Mouse (Mus musculus): Measurements from ENCODE around the gene Rpl31.

Rpl31 gene

GRCm38 (mm10) chr1:39367601-39368266 is at the start of gene Rpl31:
Rpl31 (plus strand) TSS chr1:39367842.
- DNase-seq, result peak; percentile 97

GRCm38 (mm10) chr1:39317935-39318334 is 49.7 kb upstream of the Rpl31 start:
- DNase-seq, result peak in 1 of 2 experiments; percentile 25

- DNase-seq, result no peak
These were observed 48.8 kb upstream of the Rpl31 start for GRCm38 (mm10) chr1:39318870-39319269.

GRCm38 (mm10) chr1:39321954-39322353 is 45.7 kb upstream of the Rpl31 start:
- no peak for DNase-seq

GRCm38 (mm10) chr1:39325228-39325627 is 42.4 kb upstream of the Rpl31 start:
- no peak for DNase-seq

- no peak for DNase-seq
These were observed 40.1 kb upstream of the Rpl31 start for GRCm38 (mm10) chr1:39327546-39327945.

- peak; percentile 58 to 65 for DNase-seq
These were observed 36.6 kb upstream of the Rpl31 start for GRCm38 (mm10) chr1:39330857-39331594.

GRCm38 (mm10) chr1:39332456-39332855 is 35.2 kb upstream of the Rpl31 start:
- no peak for DNase-seq

- no peak for DNase-seq
These were observed 32.0 kb upstream of the Rpl31 start for GRCm38 (mm10) chr1:39335561-39336196.

GRCm38 (mm10) chr1:39336788-39337187 is 30.9 kb upstream of the Rpl31 start:
- peak; percentile 24 to 46 for DNase-seq

GRCm38 (mm10) chr1:39338831-39339230 is 28.8 kb upstream of the Rpl31 start:
- no peak for DNase-seq

GRCm38 (mm10) chr1:39339455-39339854 is 28.2 kb upstream of the Rpl31 start:
- no peak for DNase-seq

GRCm38 (mm10) chr1:39340156-39340555 is 27.5 kb upstream of the Rpl31 start:
- no peak for DNase-seq

- peak; percentile 81 to 84 for DNase-seq
These were observed 27.0 kb upstream of the Rpl31 start for GRCm38 (mm10) chr1:39340647-39341046.

- no peak for DNase-seq
These were observed 25.8 kb upstream of the Rpl31 start for GRCm38 (mm10) chr1:39341807-39342206.

- no peak for DNase-seq
These were observed 24.4 kb upstream of the Rpl31 start for GRCm38 (mm10) chr1:39343242-39343641.

GRCm38 (mm10) chr1:39344981-39345600 is 22.6 kb upstream of the Rpl31 start:
- DNase-seq, result no peak

GRCm38 (mm10) chr1:39349001-39349400 is 18.6 kb upstream of the Rpl31 start:
- DNase-seq, result peak; percentile 79 to 83

GRCm38 (mm10) chr1:39349427-39349826 is 18.2 kb upstream of the Rpl31 start:
- no peak for DNase-seq

- peak in 1 of 2 experiments; percentile 35 for DNase-seq
These were observed 5.7 kb upstream of the Rpl31 start for GRCm38 (mm10) chr1:39361754-39362514.

- no peak for DNase-seq
These were observed 5.1 kb upstream of the Rpl31 start for GRCm38 (mm10) chr1:39362515-39362893.

GRCm38 (mm10) chr1:39365562-39365961 is 2.1 kb upstream of the Rpl31 start:
- no peak for DNase-seq

GRCm38 (mm10) chr1:39367045-39367444 is 597 bp upstream of the Rpl31 start:
- DNase-seq, result no peak

Data from cerebellum, postnatal 14 days (tissue).